Mouse (Mus musculus) limb, embryonic 10.5 days (tissue): ENCODE measurements around the gene Rnf183. TPM values are rescaled to one million over a fixed set of nuclear protein-coding genes. Genes with fewer than 3 reads are reported as not detected.
A peak's percentile ranks its signal among the peaks of the same experiment; 100 is the strongest.

Experiments used
- DNase-seq: peaks from one replicate; pipeline ENCODE4 v3.0.0-alpha.2; 2017; ENCODE audit warnings: low spot score
- H3K27ac ChIP-seq: fragments of 300-500 bp; sonication (generic); 2 replicates; pipeline ENCODE4 v1.5.1; 2016; ENCODE audit warnings: mild to moderate bottlenecking
- H3K27me3 ChIP-seq: fragments of 300-500 bp; sonication (generic); 2 replicates; pipeline ENCODE4 v1.6.1; 2016; ENCODE audit warnings: low read depth, mild to moderate bottlenecking; ENCODE audit not compliant: poor library complexity, severe bottlenecking
- H3K36me3 ChIP-seq: fragments of 300-500 bp; sonication (generic); 2 replicates; pipeline ENCODE4 v1.6.1; 2016; ENCODE audit warnings: mild to moderate bottlenecking, moderate library complexity
- H3K4me1 ChIP-seq: fragments of 300-500 bp; sonication (generic); 2 replicates; pipeline ENCODE4 v1.6.1; 2016
- H3K4me3 ChIP-seq: fragments of 300-500 bp; sonication (generic); 2 replicates; pipeline ENCODE4 v1.5.1; 2016; ENCODE audit warnings: mild to moderate bottlenecking, moderate library complexity
- H3K9me3 ChIP-seq: fragments of 300-500 bp; sonication (generic); replicated peaks from 2 replicates; pipeline ENCODE4 v1.6.1; 2016; ENCODE audit warnings: mild to moderate bottlenecking
- WGBS: fragments of 180-500 bp; shearing (Covaris S2); methylation state at CpG from one replicate; pipeline ENCODE4 v1.1.7; 2016; 5-methylcytosine and 5-hydroxymethylcytosine counted together
- polyA plus RNA-seq: library from polyadenylated mRNA; unstranded; fragments of >200 nt; fragmentation: Nextera tagmentation; extraction: Ambion mirVana; gene quantifications from 2 replicates; pipeline ENCODE4 v1.2.1, GENCODE M21; 2016

Rnf183 gene
- polyA plus RNA-seq, 1 experiment from 2014 or later = not detected

- 88% methylated on average over 3 of the region's 3 CpGs for WGBS
These were observed 24.0 kb upstream of the Rnf183 start for GRCm38 (mm10) chr4:62459081-62459480.

GRCm38 (mm10) chr4:62454995-62455394 is 19.9 kb upstream of the Rnf183 start:
- Histone ChIP-seq H3K9me3 (no peaks in the 10 kb centered on the region), H3K27ac (no peak overlapping the region), H3K4me1 (no peaks in the 10 kb centered on the region), H3K4me3 (no peak overlapping the region), H3K27me3 (no peaks in the 10 kb centered on the region), H3K36me3 (0 out of 2 replicates have a peak, but pooled peaks cover 7% of the 10 kb centered on the region)
- 68% methylated on average over 5 of the region's 5 CpGs for WGBS
- DNase-seq = peak; percentile 45

More at GRCm38 (mm10) chr4:62459081-62459480, 24.0 kb upstream of the Rnf183 start:
- H3K27ac ChIP-seq = no peak overlapping the region
- no peak overlapping the region for H3K4me3 ChIP-seq
- no peak for DNase-seq
- H3K4me1 ChIP-seq = no peaks in the 10 kb centered on the region
- H3K36me3 ChIP-seq = peaks cover 22% of the 10 kb centered on the region; the same call in 1 of the 2 replicates
- H3K27me3 ChIP-seq = no peaks in the 10 kb centered on the region
- no peaks in the 10 kb centered on the region for H3K9me3 ChIP-seq

GRCm38 (mm10) chr4:62440986-62441385 is 5.9 kb upstream of the Rnf183 start:
- Histone ChIP-seq H3K4me3 (no peak overlapping the region), H3K36me3 (no peaks in the 10 kb centered on the region), H3K4me1 (no peaks in the 10 kb centered on the region), H3K9me3 (no peaks in the 10 kb centered on the region), H3K27ac (no peak overlapping the region), H3K27me3 (no peaks in the 10 kb centered on the region)
- DNase-seq = no peak
- WGBS = 81% methylated on average over 4 of the region's 4 CpGs

- Histone ChIP-seq H3K36me3 (no peaks in the 10 kb centered on the region), H3K4me3 (no peak overlapping the region), H3K9me3 (no peaks in the 10 kb centered on the region), H3K4me1 (no peaks in the 10 kb centered on the region), H3K27me3 (no peaks in the 10 kb centered on the region), H3K27ac (no peak overlapping the region)
- 82% methylated on average over 4 of the region's 4 CpGs for WGBS
- DNase-seq = no peak
These were observed 5.5 kb upstream of the Rnf183 start for GRCm38 (mm10) chr4:62440544-62440943.

GRCm38 (mm10) chr4:62439793-62440192 is 4.7 kb upstream of the Rnf183 start:
- Histone ChIP-seq H3K4me3 (no peak overlapping the region), H3K4me1 (no peaks in the 10 kb centered on the region), H3K27me3 (no peaks in the 10 kb centered on the region), H3K9me3 (no peaks in the 10 kb centered on the region), H3K36me3 (no peaks in the 10 kb centered on the region), H3K27ac (no peak overlapping the region)
- DNase-seq = no peak
- WGBS = 77% methylated on average over 4 of the region's 4 CpGs

- H3K4me3 ChIP-seq = no peak overlapping the region
- no peak for DNase-seq
- H3K27me3 ChIP-seq = no peaks in the 10 kb centered on the region
- no peak overlapping the region for H3K27ac ChIP-seq
- H3K36me3 ChIP-seq = no peaks in the 10 kb centered on the region
- WGBS = 82% methylated on average over 7 of the region's 7 CpGs
- H3K9me3 ChIP-seq = no peaks in the 10 kb centered on the region
- H3K4me1 ChIP-seq = no peaks in the 10 kb centered on the region
These were observed 2.8 kb upstream of the Rnf183 start for GRCm38 (mm10) chr4:62437871-62438270.

- Histone ChIP-seq H3K4me3 (no peak overlapping the region), H3K36me3 (no peaks in the 10 kb centered on the region), H3K27me3 (no peaks in the 10 kb centered on the region), H3K9me3 (no peaks in the 10 kb centered on the region), H3K4me1 (no peaks in the 10 kb centered on the region), H3K27ac (no peak overlapping the region)
- DNase-seq = no peak
- 95% methylated on average over 3 of the region's 3 CpGs for WGBS
These were observed 2.3 kb upstream of the Rnf183 start for GRCm38 (mm10) chr4:62437256-62437778.

GRCm38 (mm10) chr4:62433939-62434870 is 847 bp downstream of the Rnf183 start:
- H3K4me1 ChIP-seq = 0 out of 2 replicates have a peak, but pooled peaks cover under 1% of the 10 kb centered on the region
- no peaks in the 10 kb centered on the region for H3K9me3 ChIP-seq
- H3K27me3 ChIP-seq = no peaks in the 10 kb centered on the region
- no peak for DNase-seq
- 78% methylated on average over 7 of the region's 7 CpGs for WGBS
- no peaks in the 10 kb centered on the region for H3K36me3 ChIP-seq
- H3K27ac ChIP-seq = no peak overlapping the region
- no peak overlapping the region for H3K4me3 ChIP-seq

GRCm38 (mm10) chr4:62431522-62431921 is 3.5 kb downstream of the Rnf183 start:
- 83% methylated on average over 4 of the region's 4 CpGs for WGBS
- Histone ChIP-seq H3K36me3 (no peaks in the 10 kb centered on the region), H3K27ac (no peak overlapping the region), H3K4me3 (no peak overlapping the region), H3K27me3 (no peaks in the 10 kb centered on the region), H3K9me3 (no peaks in the 10 kb centered on the region), H3K4me1 (0 out of 2 replicates have a peak, but pooled peaks cover 2% of the 10 kb centered on the region)
- DNase-seq = no peak

- no peaks in the 10 kb centered on the region for H3K9me3 ChIP-seq
- H3K36me3 ChIP-seq = peaks cover 5% of the 10 kb centered on the region
- no peak overlapping the region for H3K4me3 ChIP-seq
- no peaks in the 10 kb centered on the region for H3K27me3 ChIP-seq
- H3K4me1 ChIP-seq = 0 out of 2 replicates have a peak, but pooled peaks cover 2% of the 10 kb centered on the region
- no peak for DNase-seq
- no peak overlapping the region for H3K27ac ChIP-seq
These were observed 4.4 kb downstream of the Rnf183 start for GRCm38 (mm10) chr4:62430678-62431077.

- 91% methylated on average over 9 of the region's 9 CpGs for WGBS
- DNase-seq = no peak
- no peak overlapping the region for H3K4me3 ChIP-seq
- no peaks in the 10 kb centered on the region for H3K9me3 ChIP-seq
- H3K36me3 ChIP-seq = peaks cover 15% of the 10 kb centered on the region
- no peak overlapping the region for H3K27ac ChIP-seq
- 0 out of 2 replicates have a peak, but pooled peaks cover 2% of the 10 kb centered on the region for H3K4me1 ChIP-seq
- no peaks in the 10 kb centered on the region for H3K27me3 ChIP-seq
These were observed 5.4 kb downstream of the Rnf183 start for GRCm38 (mm10) chr4:62429616-62430015.

- Histone ChIP-seq H3K9me3 (no peaks in the 10 kb centered on the region), H3K4me3 (no peak overlapping the region), H3K4me1 (0 out of 2 replicates have a peak, but pooled peaks cover 2% of the 10 kb centered on the region), H3K36me3 (peaks cover 30% of the 10 kb centered on the region), H3K27ac (no peak overlapping the region), H3K27me3 (no peaks in the 10 kb centered on the region)
- 79% methylated on average over 17 of the region's 17 CpGs for WGBS
- no peak for DNase-seq
These were observed 6.9 kb downstream of the Rnf183 start for GRCm38 (mm10) chr4:62427978-62428758.
